Mouse (Mus musculus) myocyte (in vitro differentiated cells): ENCODE results near the gene Srrm4. TPM values are rescaled to one million over a fixed set of nuclear protein-coding genes. Genes with fewer than 3 reads are reported as not detected.

ENCODE experiments used
- H3K27me3 ChIP-seq: one replicate; pipeline ENCODE4 v1.6.1; 2011; ENCODE audit not compliant: control insufficient read depth, insufficient read depth, insufficient read length
- H3K36me3 ChIP-seq: one replicate; pipeline ENCODE4 v1.6.1; 2011; ENCODE audit not compliant: control insufficient read depth, insufficient read depth
- H3K4me2 ChIP-seq: one replicate; pipeline ENCODE4 v1.6.1; 2011; ENCODE audit warnings: low read depth, control low read depth
- H3K4me3 ChIP-seq: one replicate; pipeline ENCODE4 v1.5.1; 2011; ENCODE audit warnings: mild to moderate bottlenecking, control low read depth, moderate library complexity
- H3K79me2 ChIP-seq: one replicate; pipeline ENCODE4 v1.6.1; 2011; ENCODE audit not compliant: control insufficient read depth, insufficient read depth
- H3ac ChIP-seq: one replicate; pipeline ENCODE4 v1.6.1; 2011; ENCODE audit not compliant: control insufficient read depth, insufficient read length
- CEBPB ChIP-seq: IDR thresholded peaks from 2 replicates; pipeline ENCODE4 v1.6.1; 2011; ENCODE audit warnings: mild to moderate bottlenecking, moderate library complexity; ENCODE audit not compliant: poor library complexity, insufficient read depth, severe bottlenecking
- E2F4 ChIP-seq: IDR thresholded peaks from one replicate; pipeline ENCODE4 v1.6.1; 2011; ENCODE audit warnings: mild to moderate bottlenecking, control low read depth, moderate library complexity; ENCODE audit not compliant: insufficient read depth
- MAX ChIP-seq: IDR thresholded peaks from one replicate; pipeline ENCODE4 v1.6.1; 2011; ENCODE audit warnings: low read depth, mild to moderate bottlenecking, control low read depth
- MYOG ChIP-seq, 3 experiments: IDR thresholded peaks; one replicate each; pipeline ENCODE4 v1.6.1; 2011; ENCODE audit warnings: control low read depth in 2 of 3, low read depth in 2 of 3, mild to moderate bottlenecking in 2 of 3; ENCODE audit not compliant: insufficient read length in 2 of 3, control insufficient read depth in 1 of 3, insufficient read depth in 1 of 3
- POLR2A ChIP-seq: IDR thresholded peaks from one replicate; pipeline ENCODE4 v1.6.1; 2011; ENCODE audit warnings: low read depth, mild to moderate bottlenecking, control low read depth, moderate library complexity; ENCODE audit not compliant: insufficient read length
- POLR2AphosphoS2 ChIP-seq: IDR thresholded peaks from one replicate; pipeline ENCODE4 v1.6.1; 2011; ENCODE audit warnings: low read depth, control low read depth; ENCODE audit not compliant: insufficient read length
- REST ChIP-seq: IDR thresholded peaks from one replicate; pipeline ENCODE4 v1.6.1; 2011; ENCODE audit warnings: mild to moderate bottlenecking, control low read depth, moderate library complexity; ENCODE audit not compliant: insufficient read depth, insufficient read length
- SRF ChIP-seq: IDR thresholded peaks from one replicate; pipeline ENCODE4 v1.6.1; 2011; ENCODE audit warnings: low read depth; ENCODE audit not compliant: control insufficient read depth, insufficient read length
- TCF12 ChIP-seq: IDR thresholded peaks from one replicate; pipeline ENCODE4 v1.6.1; 2011; ENCODE audit warnings: mild to moderate bottlenecking, control low read depth; ENCODE audit not compliant: poor library complexity, insufficient read depth, severe bottlenecking
- USF1 ChIP-seq: IDR thresholded peaks from one replicate; pipeline ENCODE4 v1.6.1; 2011; ENCODE audit warnings: low read depth, mild to moderate bottlenecking, control low read depth, moderate library complexity
- polyA plus RNA-seq: library from polyadenylated mRNA; unstranded; fragments of >200 nt; fragmentation: generic; extraction: Trizol; gene quantifications from one replicate; pipeline ENCODE4 v1.2.1, GENCODE M21; 2012; ENCODE audit warnings: missing spikeins

Srrm4 gene
- polyA plus RNA-seq, 1 experiment, result 0.12 TPM

DNA sequence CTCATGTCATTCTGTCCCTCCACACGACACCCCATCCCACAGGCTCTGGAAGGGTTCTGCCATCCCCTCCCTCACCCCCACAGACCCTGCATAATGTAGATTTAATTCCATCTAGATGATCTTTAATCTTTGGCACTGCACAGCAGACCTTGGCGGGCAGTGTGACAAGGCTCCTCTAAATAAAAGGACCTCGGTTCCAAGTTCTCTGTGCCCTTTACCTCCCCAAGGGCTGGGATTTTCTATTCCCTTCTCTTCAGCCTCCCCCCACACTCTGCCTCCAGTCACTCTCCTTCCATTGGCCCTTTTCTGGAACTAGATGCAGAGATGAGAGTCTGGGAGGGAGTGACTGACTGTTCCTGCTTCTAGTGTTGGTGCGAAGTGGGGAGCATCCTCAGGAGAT lies 202.3 kb downstream of the Srrm4 start:
- no peaks in the 10 kb centered on the region for H3K79me2 ChIP-seq
- H3K27me3 ChIP-seq, result no peaks in the 10 kb centered on the region
- H3K4me3 ChIP-seq, result no peak overlapping the region
- H3ac ChIP-seq, result no peak overlapping the region
- TF ChIP-seq POLR2A, result no peak
- TF ChIP-seq CEBPB, result no peak
- TF ChIP-seq MAX, result no peak
- TF ChIP-seq TCF12, result no peak
- no peak for TF ChIP-seq USF1
- TF ChIP-seq E2F4, result no peak
- no peak for TF ChIP-seq POLR2AphosphoS2
- no peak for TF ChIP-seq SRF
- no peak for TF ChIP-seq REST
- no peak for TF ChIP-seq MYOG (IDR thresholded peaks at IDR 0.05; ENCODE audit: control insufficient read depth in 1 of 3, insufficient read depth in 1 of 3, insufficient read length in 2 of 3, low read depth in 2 of 3)
- H3K36me3 ChIP-seq, result no peaks in the 10 kb centered on the region
- H3K4me2 ChIP-seq, result no peak overlapping the region

Other genes with a start within 250 kb of the Srrm4 start
- 138 TPM for gene Hspb8, start 169.0 kb downstream of the Srrm4 start, polyA plus RNA-seq